Mouse (Mus musculus) C2C12 (cell line): ENCODE results near the gene Atp7a.

Experiments
- CEBPB ChIP-seq: IDR thresholded peaks from one replicate; pipeline ENCODE4 v1.6.1; 2011; ENCODE audit warnings: low read depth, mild to moderate bottlenecking, control low read depth, moderate library complexity
- CTCF ChIP-seq: IDR thresholded peaks from one replicate; pipeline ENCODE4 v1.5.1; 2011; ENCODE audit not compliant: control insufficient read depth, insufficient read depth, insufficient read length
- FOSL1 ChIP-seq: IDR thresholded peaks from one replicate; pipeline ENCODE4 v1.8.0; 2011; ENCODE audit warnings: mild to moderate bottlenecking, low read length; ENCODE audit not compliant: poor library complexity, insufficient read depth, severe bottlenecking
- MAX ChIP-seq: IDR thresholded peaks from one replicate; pipeline ENCODE4 v1.6.1; 2011; ENCODE audit warnings: mild to moderate bottlenecking, control low read depth
- MYOD1 ChIP-seq: IDR thresholded peaks from one replicate; pipeline ENCODE4 v1.6.1; 2011; ENCODE audit warnings: low read depth; ENCODE audit not compliant: control insufficient read depth, insufficient read length
- MYOG ChIP-seq: IDR thresholded peaks from one replicate; pipeline ENCODE4 v1.6.1; 2011; ENCODE audit not compliant: control insufficient read depth, insufficient read length; ENCODE audit errors: extremely low read depth
- USF1 ChIP-seq: IDR thresholded peaks from one replicate; pipeline ENCODE4 v1.6.1; 2011; ENCODE audit warnings: low read depth, mild to moderate bottlenecking, control low read depth, moderate library complexity

DNA sequence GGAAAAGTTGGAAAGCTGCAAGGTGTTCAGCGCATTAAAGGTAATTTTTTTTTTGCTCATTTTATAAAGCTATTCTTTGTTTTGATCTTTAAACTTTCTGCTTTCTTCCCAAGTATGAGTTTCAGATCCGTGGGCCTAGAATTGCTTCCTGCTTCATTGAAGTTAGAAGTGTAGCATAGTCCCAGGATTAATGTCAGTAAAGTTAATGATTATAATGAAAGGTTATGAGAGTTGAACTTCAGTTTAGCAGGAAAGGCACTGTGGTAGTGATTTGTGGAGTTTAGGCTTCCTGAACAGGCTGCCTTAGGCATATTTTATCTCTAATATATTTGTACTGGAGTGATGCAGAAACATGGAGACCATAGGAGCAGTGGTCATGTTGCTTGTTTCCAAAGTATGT is 58.5 kb downstream of the Atp7a start:
- no peak for TF ChIP-seq MYOD1
- TF ChIP-seq CTCF: no peak
- no peak for TF ChIP-seq MAX
- TF ChIP-seq CEBPB: no peak
- TF ChIP-seq MYOG: no peak
- TF ChIP-seq USF1: no peak
- TF ChIP-seq FOSL1: no peak
